Mouse (Mus musculus) midbrain, embryonic 14.5 days (tissue): Measurements from ENCODE around the gene Sh3rf3. TPM values are rescaled to one million over a fixed set of nuclear protein-coding genes. Genes with fewer than 3 reads are reported as not detected.

Experiments used
- ATAC-seq: fragments of 200-750 bp; cut with Nextera tagmentation; 2 replicates; pipeline ENCODE4 v1.8.0; 2017; ENCODE audit warnings: moderate number of reproducible peaks, moderate library complexity; ENCODE audit not compliant: low FRiP score, low TSS enrichment
- DNase-seq: peaks from one replicate; pipeline ENCODE4 v3.0.0-alpha.2; 2015
- H3K27ac ChIP-seq: fragments of 300-500 bp; sonication (generic); replicated peaks from 2 replicates; pipeline ENCODE4 v1.5.1; 2014; ENCODE audit warnings: mild to moderate bottlenecking, low read depth, low read length, moderate library complexity
- H3K27me3 ChIP-seq: fragments of 300-500 bp; sonication (generic); 2 replicates; pipeline ENCODE4 v1.6.1; 2014; ENCODE audit warnings: low read length, control low read depth, mixed read lengths; ENCODE audit not compliant: control insufficient read depth, insufficient read depth
- H3K36me3 ChIP-seq: fragments of 300-500 bp; sonication (generic); 2 replicates; pipeline ENCODE4 v1.6.1; 2014; ENCODE audit warnings: low read length, control low read depth; ENCODE audit not compliant: control insufficient read depth, insufficient read depth
- H3K4me1 ChIP-seq: fragments of 300-500 bp; sonication (generic); 2 replicates; pipeline ENCODE4 v1.6.1; 2014; ENCODE audit warnings: mild to moderate bottlenecking, antibody characterized with exemption, low read length, control low read depth; ENCODE audit not compliant: control insufficient read depth, insufficient read depth
- H3K4me2 ChIP-seq: fragments of 300-500 bp; sonication (generic); 2 replicates; pipeline ENCODE4 v1.6.1; 2014; ENCODE audit warnings: mild to moderate bottlenecking, low read length, moderate library complexity
- H3K4me3 ChIP-seq: fragments of 300-500 bp; sonication (generic); replicated peaks from 2 replicates; pipeline ENCODE4 v1.5.1; 2014; ENCODE audit warnings: low read depth, low read length
- H3K9ac ChIP-seq: fragments of 300-500 bp; sonication (generic); replicated peaks from 2 replicates; pipeline ENCODE4 v1.6.1; 2014; ENCODE audit warnings: mild to moderate bottlenecking, low read length, moderate library complexity
- H3K9me3 ChIP-seq: fragments of 300-500 bp; sonication (generic); 2 replicates; pipeline ENCODE4 v1.6.1; 2016; ENCODE audit warnings: low read length, control low read depth, mixed read lengths; ENCODE audit not compliant: control insufficient read depth
- WGBS: fragments of 180-500 bp; shearing (Covaris S2); extraction: QIAGEN DNeasy Blood & Tissue Kit; methylation state at CpG from one replicate; pipeline ENCODE4 v1.1.7; 2014; 5-methylcytosine and 5-hydroxymethylcytosine counted together
- polyA plus RNA-seq: library from polyadenylated mRNA; unstranded; fragments of >200 nt; fragmentation: Nextera tagmentation; extraction: Ambion mirVana; gene quantifications from 2 replicates; pipeline ENCODE4 v1.2.1, GENCODE M21; 2014

Sh3rf3 gene
- polyA plus RNA-seq, 1 experiment from 2014 or later, result 2.4 TPM

DNA sequence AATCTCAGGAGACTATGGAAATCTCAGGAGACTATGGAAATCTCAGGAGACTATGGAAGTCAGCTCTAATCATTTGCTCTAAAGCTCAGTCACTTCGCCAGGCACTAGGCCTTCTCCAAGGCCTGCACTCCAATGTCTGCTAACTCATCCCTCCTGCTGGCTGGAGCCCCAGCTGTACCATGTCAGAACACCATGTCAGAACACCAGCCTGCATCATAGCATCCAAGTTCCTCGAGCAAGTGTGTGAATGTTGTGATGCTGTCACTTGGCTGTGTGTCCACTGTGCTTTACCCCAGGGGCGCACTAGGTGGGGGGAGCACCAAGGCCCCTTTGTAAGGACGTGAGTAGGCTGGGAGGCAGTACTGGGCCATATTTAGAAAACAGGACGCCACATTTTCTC lies 304.4 kb downstream of the Sh3rf3 start:
- no peak overlapping the region for H3K4me2 ChIP-seq
- 73% methylated on average over 5 of the region's 5 CpGs for WGBS
- no peak overlapping the region for H3K9ac ChIP-seq
- no peaks in the 10 kb centered on the region for H3K9me3 ChIP-seq
- DNase-seq (no peak), ATAC-seq (no peak)
- H3K27ac ChIP-seq, result no peak overlapping the region
- no peaks in the 10 kb centered on the region for H3K36me3 ChIP-seq
- H3K4me1 ChIP-seq, result no peaks in the 10 kb centered on the region
- H3K27me3 ChIP-seq, result no peaks in the 10 kb centered on the region
- H3K4me3 ChIP-seq, result no peak overlapping the region

DNA sequence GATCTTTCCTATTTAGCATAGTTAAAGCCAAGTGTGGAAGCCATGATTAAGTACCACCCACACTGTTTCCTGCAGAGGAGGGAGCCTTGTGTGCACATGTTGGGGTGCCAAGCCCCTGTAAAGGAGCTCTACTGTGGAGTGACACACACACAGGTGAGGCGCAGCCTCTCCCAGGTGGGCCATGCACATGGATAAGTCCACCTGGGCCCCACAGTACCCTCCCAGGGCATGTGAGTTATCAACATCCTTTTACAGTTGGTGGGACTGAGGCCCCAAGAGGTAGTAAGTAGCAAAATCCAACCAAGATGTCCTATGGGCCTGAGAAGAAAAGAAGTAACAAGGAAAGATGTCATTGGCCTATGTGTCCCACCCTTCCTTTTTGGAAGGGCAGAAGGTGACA lies 305.8 kb downstream of the Sh3rf3 start:
- Histone ChIP-seq H3K4me3 (no peak overlapping the region), H3K9ac (no peak overlapping the region), H3K9me3 (no peaks in the 10 kb centered on the region), H3K36me3 (no peaks in the 10 kb centered on the region), H3K4me2 (no peak overlapping the region), H3K27me3 (no peaks in the 10 kb centered on the region), H3K4me1 (no peaks in the 10 kb centered on the region), H3K27ac (no peak overlapping the region)
- ATAC-seq (no peak), DNase-seq (no peak)
- WGBS, result 100% methylated on average over 1 of the region's 1 CpGs

DNA sequence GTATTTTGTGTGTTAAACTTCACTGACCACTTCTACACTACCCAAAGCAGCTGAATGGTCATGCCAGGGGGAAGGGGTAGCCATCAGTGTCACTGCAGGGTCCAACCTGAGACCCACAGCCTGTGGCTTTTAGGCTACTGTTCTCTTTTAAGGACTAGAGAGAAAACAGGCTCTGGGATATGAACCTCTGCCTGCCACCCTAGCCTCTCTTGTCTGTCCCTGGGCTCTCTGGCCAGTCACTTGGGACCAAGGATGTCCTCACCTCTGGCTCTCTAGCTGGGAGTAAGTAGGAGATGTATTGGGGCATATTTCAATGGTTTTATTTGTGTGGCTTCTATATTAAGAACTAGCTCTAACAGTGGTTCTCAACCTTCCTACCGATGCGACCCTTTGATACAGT lies 306.7 kb downstream of the Sh3rf3 start:
- DNase-seq (no peak), ATAC-seq (no peak)
- WGBS, result 95% methylated on average over 2 of the region's 2 CpGs
- no peak overlapping the region for H3K9ac ChIP-seq
- no peak overlapping the region for H3K4me3 ChIP-seq
- H3K4me1 ChIP-seq, result no peaks in the 10 kb centered on the region
- no peak overlapping the region for H3K4me2 ChIP-seq
- no peaks in the 10 kb centered on the region for H3K36me3 ChIP-seq
- no peak overlapping the region for H3K27ac ChIP-seq
- H3K9me3 ChIP-seq, result no peaks in the 10 kb centered on the region
- H3K27me3 ChIP-seq, result no peaks in the 10 kb centered on the region

DNA sequence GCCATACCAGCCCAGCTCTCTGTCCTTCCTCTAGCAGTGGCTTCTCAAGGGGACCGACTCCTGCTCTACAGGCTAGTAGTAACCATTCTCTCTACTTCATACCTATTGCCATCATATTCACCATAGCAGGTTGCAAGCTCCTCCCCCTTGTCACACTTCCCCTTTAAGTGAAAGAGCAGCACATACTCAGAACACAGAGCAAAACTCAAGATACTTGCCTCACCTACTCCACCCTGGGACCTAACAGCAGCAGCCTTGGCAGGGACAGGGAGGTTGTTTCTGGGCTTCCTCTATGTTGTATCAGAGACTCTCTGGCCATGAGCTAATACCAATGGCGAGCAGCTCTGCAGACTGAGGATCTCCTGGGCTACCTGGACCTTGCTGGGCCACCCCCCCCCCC lies 312.3 kb downstream of the Sh3rf3 start:
- Histone ChIP-seq H3K9me3 (no peaks in the 10 kb centered on the region), H3K9ac (no peak overlapping the region), H3K4me3 (no peak overlapping the region), H3K4me2 (no peak overlapping the region), H3K27ac (no peak overlapping the region), H3K27me3 (no peaks in the 10 kb centered on the region), H3K36me3 (no peaks in the 10 kb centered on the region), H3K4me1 (no peaks in the 10 kb centered on the region)
- ATAC-seq, result no peak
- WGBS, result 92% methylated on average over 2 of the region's 2 CpGs
- DNase-seq, result no peak

DNA sequence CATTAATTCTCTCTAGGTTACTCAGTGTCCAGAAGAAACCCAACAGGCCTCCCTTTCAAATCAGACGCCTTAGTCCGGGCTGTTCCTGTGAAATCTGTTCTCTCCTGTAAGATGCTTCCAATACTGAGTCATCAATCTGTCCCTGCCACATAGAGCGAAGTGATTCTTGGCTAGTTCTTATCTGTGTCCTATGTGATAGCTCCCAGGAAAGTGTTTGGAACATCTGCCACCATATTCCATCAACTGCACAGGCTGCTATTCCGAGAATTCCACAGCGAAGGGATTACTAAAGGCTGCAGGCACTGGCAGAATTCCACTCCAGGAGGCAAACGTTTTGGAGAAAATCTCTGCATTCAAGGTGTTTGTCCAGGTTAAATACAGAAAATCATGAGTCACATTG lies 314.5 kb downstream of the Sh3rf3 start:
- Histone ChIP-seq H3K4me3 (no peak overlapping the region), H3K4me1 (no peaks in the 10 kb centered on the region), H3K36me3 (no peaks in the 10 kb centered on the region), H3K9me3 (no peaks in the 10 kb centered on the region), H3K27ac (no peak overlapping the region), H3K4me2 (no peak overlapping the region), H3K27me3 (no peaks in the 10 kb centered on the region), H3K9ac (no peak overlapping the region)
- WGBS, result 85% methylated on average over 6 of the region's 6 CpGs
- ATAC-seq, result no peak
- no peak for DNase-seq

DNA sequence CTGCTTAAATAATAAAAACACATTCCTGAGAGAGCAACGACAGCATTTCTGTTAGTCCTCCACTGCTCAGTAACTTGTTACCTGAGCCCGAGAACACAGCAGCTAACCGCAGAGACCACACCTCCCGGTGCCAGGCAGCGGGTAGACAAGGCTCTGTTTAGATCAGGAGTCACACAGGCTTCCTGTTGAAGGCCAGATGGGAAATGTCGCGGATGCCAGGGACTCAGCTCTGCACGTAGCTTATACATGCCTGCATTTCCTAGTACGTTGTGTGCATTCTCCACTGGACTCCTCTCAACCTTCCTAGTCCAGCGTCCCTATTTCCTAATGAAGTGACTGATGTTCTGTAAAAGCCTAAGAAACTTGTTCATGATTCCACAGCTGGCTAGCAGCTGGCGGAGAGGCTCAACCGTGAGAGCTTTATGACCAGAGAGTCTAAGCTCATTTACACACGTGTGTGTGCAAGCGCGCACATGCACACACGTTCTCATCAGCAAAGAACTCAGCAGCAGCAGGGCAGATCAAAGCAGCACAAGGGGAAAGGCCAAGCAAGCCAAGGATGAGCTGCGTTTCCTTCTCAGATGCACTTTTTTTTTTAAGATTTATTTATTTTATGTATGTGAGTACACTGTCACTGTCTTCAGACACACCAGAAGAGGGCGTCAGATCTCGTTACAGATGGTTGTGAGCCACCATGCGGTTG lies 318.9 kb downstream of the Sh3rf3 start:
- H3K4me3 ChIP-seq, result no peak overlapping the region
- no peaks in the 10 kb centered on the region for H3K9me3 ChIP-seq
- DNase-seq (no peak), ATAC-seq (no peak)
- 87% methylated on average over 20 of the region's 20 CpGs for WGBS
- H3K4me1 ChIP-seq, result 0 out of 2 replicates have a peak, but pooled peaks cover 5% of the 10 kb centered on the region
- H3K36me3 ChIP-seq, result no peaks in the 10 kb centered on the region
- H3K27me3 ChIP-seq, result no peaks in the 10 kb centered on the region
- no peak overlapping the region for H3K9ac ChIP-seq
- no peak overlapping the region for H3K4me2 ChIP-seq
- no peak overlapping the region for H3K27ac ChIP-seq

DNA sequence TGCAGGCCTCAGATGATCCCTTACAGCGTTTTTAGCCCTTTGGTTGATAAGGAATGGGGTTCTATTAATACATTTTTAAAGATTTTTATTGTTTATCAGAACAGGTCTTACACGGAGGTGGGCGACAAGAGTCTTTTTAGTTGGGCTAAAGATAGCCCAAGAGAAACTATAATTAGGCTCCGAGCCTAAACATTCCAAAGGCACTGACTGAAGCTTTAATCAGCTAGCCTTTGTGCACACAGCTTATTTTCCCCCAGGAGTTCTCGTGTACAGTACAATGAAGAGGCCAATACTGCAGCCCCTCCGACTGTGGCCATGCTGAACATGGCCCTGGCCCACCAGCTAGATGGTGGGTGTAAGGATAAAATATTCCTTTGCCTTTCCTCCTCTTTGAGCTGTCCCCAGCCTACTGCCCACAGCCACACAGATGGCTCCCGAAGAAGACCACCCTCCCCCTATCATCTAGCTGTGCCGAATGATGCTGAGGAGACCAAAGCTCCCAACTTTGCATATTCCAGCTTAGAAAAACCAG lies 320.4 kb downstream of the Sh3rf3 start:
- no peak for ATAC-seq
- Histone ChIP-seq H3K4me1 (0 out of 2 replicates have a peak, but pooled peaks cover 5% of the 10 kb centered on the region), H3K27me3 (no peaks in the 10 kb centered on the region), H3K36me3 (no peaks in the 10 kb centered on the region), H3K9ac (no peak overlapping the region), H3K4me2 (no peak overlapping the region), H3K27ac (0 out of 2 replicates have a peak overlapping the region, but pooled peaks have one; percentile 26), H3K9me3 (no peaks in the 10 kb centered on the region), H3K4me3 (no peak overlapping the region)
- peak; percentile 14 for DNase-seq
- 57% methylated on average over 8 of the region's 8 CpGs for WGBS

DNA sequence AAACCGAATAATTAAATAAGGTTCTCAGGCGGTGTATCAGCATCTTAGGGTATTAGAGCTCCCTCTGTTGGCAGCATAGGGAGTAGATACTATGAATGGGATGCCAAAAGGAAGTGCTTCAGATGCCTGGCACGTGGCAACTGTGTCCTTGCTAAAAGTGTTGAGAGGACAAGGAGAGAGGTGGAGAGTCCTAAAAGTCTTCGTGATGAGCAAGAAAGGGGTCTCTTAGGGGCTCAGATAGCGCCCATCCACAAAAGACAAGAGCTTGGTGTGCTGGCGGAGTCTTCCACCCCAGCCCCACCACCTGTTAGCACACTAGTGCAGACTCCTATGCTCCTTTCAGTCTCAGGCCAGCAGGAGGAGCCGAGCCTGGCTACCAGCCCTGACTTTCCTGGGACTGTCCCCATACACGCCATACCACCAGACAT lies 336.8 kb downstream of the Sh3rf3 start:
- peak; percentile 87 for DNase-seq
- no peak overlapping the region for H3K9ac ChIP-seq
- ATAC-seq, result 0 out of 2 replicates have a peak, but pooled peaks have one; percentile 53
- no peaks in the 10 kb centered on the region for H3K4me1 ChIP-seq
- no peaks in the 10 kb centered on the region; the same call in 1 of the 2 replicates for H3K27me3 ChIP-seq
- no peak overlapping the region for H3K4me3 ChIP-seq
- 18% methylated on average over 8 of the region's 8 CpGs for WGBS
- no peaks in the 10 kb centered on the region for H3K36me3 ChIP-seq
- no peak overlapping the region for H3K4me2 ChIP-seq
- peaks cover 4% of the 10 kb centered on the region; the same call in 1 of the 2 replicates for H3K9me3 ChIP-seq
- no peak overlapping the region for H3K27ac ChIP-seq
